Mouse (Mus musculus) ES-E14 (cell line): ENCODE results near the gene Prr7.

Experiments
- CHD2 ChIP-seq: IDR thresholded peaks from 2 replicates; pipeline ENCODE4 v1.6.1; 2014; ENCODE audit warnings: mild to moderate bottlenecking, low read depth, low read length, inconsistent platforms
- HCFC1 ChIP-seq: IDR thresholded peaks from 2 replicates; pipeline ENCODE4 v1.6.1; 2012; ENCODE audit warnings: low read length, inconsistent platforms, borderline replicate concordance; ENCODE audit not compliant: insufficient read depth
- MAFK ChIP-seq: IDR thresholded peaks from 2 replicates; pipeline ENCODE4 v1.6.1; 2014; ENCODE audit warnings: mild to moderate bottlenecking, low read depth, low read length, inconsistent platforms; ENCODE audit not compliant: insufficient read depth
- ZC3H11A ChIP-seq: IDR thresholded peaks from 2 replicates; pipeline ENCODE4 v1.6.1; 2012; ENCODE audit warnings: low read depth, mild to moderate bottlenecking, inconsistent platforms, low read length, borderline replicate concordance
- ZNF384 ChIP-seq: IDR thresholded peaks from 2 replicates; pipeline ENCODE4 v1.6.1; 2012; ENCODE audit warnings: low read depth, low read length, inconsistent platforms

GRCm38 (mm10) chr13:55474621-55475069, 10.6 kb downstream of the Prr7 start:
- TF ChIP-seq CHD2, result no peak
- no peak for TF ChIP-seq ZC3H11A
- no peak for TF ChIP-seq HCFC1
- no peak for TF ChIP-seq MAFK
- TF ChIP-seq ZNF384, result no peak
